Mouse (Mus musculus): ENCODE results near the gene Syngr4. TPM values are rescaled to one million over a fixed set of nuclear protein-coding genes. Genes with fewer than 3 reads are reported as not detected.

The Syngr4 gene
- 0.39 and 0.41 TPM in 2 replicates for polyA plus RNA-seq (2015; fragmentation: Nextera tagmentation; extraction: Ambion mirVana)

DNA sequence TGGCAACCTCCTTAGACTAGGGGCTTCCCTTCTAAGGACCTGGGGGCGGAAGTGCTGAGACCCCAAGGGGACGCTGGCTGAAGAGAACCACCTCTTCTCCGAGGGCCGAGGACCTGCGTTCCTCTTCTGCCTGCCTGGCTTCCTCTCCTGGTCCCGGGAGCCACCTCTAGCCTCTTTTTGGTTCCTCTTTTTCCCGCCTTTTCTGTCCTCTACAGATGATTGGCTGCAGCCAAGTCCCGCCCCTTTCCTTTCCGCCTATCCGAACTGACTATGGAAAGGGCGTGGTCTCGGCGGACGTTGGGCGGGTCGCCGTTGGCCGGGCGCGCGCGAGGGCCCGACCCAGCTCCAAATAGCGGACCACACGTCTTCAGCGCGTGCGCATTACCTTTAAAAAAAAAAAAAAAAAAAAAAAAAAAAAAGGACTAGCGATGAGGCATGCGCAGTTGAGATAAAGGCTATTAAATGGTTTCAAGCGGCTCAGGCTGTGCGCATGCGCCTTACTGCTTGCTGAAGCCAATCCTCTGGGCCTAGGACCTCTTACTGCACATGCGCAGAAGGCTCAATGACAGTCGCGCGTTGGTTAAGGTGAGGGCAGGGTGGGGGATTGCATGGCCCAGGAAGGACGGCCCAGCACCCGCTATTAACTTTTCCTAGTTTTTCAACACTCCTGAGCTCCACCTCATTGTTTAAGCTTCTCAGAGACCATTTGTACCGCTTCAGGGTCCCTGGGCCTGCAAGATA, at the start of gene Syngr4, which contains the start of gene Tmem143:
TSS of gene Syngr4 (minus strand) at position 198 of the 741 bp plus-strand sequence.
TSS of gene Tmem143 (plus strand) at position 425 of the 741 bp plus-strand sequence.

DNA sequence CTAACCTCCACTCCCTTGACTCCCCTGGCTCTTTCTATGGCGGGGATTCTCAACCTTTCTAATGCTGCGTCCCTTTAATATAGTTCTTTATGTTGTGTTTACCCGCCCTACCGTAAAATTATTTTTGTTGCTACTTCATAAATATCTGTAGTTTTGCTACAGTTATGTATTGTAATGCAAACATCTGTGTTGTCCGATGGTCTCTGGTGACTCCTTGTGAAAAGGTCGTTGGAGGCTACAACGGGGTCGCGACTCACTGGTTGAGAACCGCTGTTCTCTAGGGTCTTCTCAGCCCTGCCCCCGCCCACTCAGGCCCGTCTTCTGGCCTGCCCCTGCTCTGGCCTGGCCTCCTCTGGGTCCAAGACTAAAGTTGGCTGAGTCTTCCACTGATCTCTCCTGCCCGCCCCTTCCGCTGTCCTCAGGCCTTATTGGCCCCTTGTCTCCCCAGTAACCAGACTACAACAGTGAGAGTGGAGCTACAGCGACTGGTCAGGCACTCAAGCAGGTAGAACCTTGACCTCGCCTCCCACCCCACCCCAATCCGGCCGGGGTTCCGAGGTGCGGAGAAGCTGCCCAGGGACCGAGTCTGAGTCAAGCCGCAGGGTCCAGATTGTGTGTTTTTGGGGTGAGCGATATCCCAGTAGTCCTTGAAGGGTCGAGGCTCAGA, 27.4 kb upstream of the Syngr4 start, which contains the start of gene Ccdc114:
TSS of gene Ccdc114 (plus strand) at position 311 of the 667 bp plus-strand sequence.

DNA sequence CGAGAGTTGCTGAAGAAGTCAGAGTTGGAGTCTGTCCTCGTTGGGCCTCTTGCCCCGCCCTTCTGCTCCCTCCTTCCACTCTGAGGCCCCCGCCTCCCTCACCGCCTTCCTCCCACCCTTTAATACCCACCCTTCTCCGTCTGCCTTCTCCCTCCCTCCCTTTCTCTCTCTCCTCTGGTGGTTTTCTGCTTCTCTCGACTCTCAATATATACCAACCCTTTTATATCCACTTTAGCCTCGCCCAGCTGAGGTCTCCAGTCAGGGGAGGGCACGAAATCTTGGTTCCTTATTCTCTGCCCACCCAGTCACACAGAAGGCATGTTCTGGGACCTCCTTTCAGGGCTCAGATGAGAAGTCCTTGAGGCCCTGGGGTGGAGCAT, 24.7 kb upstream of the Syngr4 start, which contains the start of gene Emp3:
TSS of gene Emp3 (minus strand) at position 163 of the 380 bp plus-strand sequence.

DNA sequence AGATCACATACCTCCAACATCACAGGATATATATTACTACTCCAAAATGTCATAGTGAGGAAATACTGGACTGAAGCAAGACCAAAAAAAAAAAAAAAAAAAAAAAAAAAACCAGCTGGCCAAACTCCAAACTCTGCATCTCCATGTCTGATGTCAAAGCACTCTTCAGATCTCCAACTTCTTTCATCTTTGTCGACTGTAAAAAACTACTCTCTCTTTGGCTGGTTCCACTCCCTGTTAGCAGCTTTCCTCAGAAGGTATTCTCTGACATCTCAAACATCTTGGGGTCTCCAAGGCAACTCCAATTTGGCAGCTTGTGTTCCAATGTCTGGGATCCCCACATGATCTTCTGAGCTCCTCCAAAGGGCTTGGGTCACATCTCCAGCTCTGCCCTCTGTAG, 18.2 kb downstream of the Syngr4 start, which contains the start of gene Grin2d:
TSS of gene Grin2d (minus strand) at position 101 of the 400 bp plus-strand sequence.

DNA sequence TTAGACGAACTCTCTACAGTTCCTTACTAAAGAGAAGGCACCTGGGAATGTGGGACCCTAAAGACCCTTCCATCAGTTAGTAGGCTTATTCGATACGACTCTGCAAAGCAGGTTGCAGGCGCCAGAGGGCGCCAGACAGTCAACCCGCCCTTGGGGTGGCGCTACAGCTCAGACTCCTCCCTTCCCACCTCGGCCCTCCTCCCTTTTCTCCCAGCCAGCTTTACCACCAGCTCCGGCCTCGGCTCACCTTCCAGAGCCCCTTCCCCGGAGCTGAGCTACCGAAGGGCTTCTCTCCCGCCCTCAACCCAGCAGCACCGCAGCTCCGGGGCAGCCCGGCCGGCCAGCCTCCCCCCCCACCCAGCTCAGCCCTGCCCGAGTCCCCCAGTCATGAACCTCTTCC, 23.9 kb downstream of the Syngr4 start, which contains the start of gene Kdelr1:
TSS of gene Kdelr1 (plus strand) at position 149 of the 400 bp plus-strand sequence.

Other genes starting within 250 kb of the Syngr4 start
- gene Fut2, start 230.3 kb downstream of the Syngr4 start, polyA plus RNA-seq (2015; fragmentation: Nextera tagmentation; extraction: Ambion mirVana), result 2.7 and 2.9 TPM in 2 replicates
- not detected in 2 replicates for gene Ntn5, start 212.7 kb downstream of the Syngr4 start, polyA plus RNA-seq (2015; fragmentation: Nextera tagmentation; extraction: Ambion mirVana)
- gene Sec1, start 202.3 kb downstream of the Syngr4 start, polyA plus RNA-seq (2015; fragmentation: Nextera tagmentation; extraction: Ambion mirVana), result 0.10 TPM in 1 of 2 replicates, not detected in the other
- 3.4 and 4.0 TPM in 2 replicates for gene Car11, start 196.9 kb downstream of the Syngr4 start, polyA plus RNA-seq (2015; fragmentation: Nextera tagmentation; extraction: Ambion mirVana)
- 4.3 and 5.1 TPM in 2 replicates for gene Dbp, start 191.6 kb downstream of the Syngr4 start, polyA plus RNA-seq (2015; fragmentation: Nextera tagmentation; extraction: Ambion mirVana)
- 683 and 783 TPM in 2 replicates for gene Rpl18, start 181.3 kb downstream of the Syngr4 start, polyA plus RNA-seq (2015; fragmentation: Nextera tagmentation; extraction: Ambion mirVana)
- gene Sphk2, start 178.7 kb downstream of the Syngr4 start, polyA plus RNA-seq (2015; fragmentation: Nextera tagmentation; extraction: Ambion mirVana), result 15.2 and 16.7 TPM in 2 replicates
- 0.64 and 0.82 TPM in 2 replicates for gene Fam83e, start 175.5 kb downstream of the Syngr4 start, polyA plus RNA-seq (2015; fragmentation: Nextera tagmentation; extraction: Ambion mirVana)
- gene Spaca4, start 170.9 kb downstream of the Syngr4 start, polyA plus RNA-seq (2015; fragmentation: Nextera tagmentation; extraction: Ambion mirVana), result not detected in 2 replicates
- gene Lmtk3, start 113.0 kb downstream of the Syngr4 start, polyA plus RNA-seq (2015; fragmentation: Nextera tagmentation; extraction: Ambion mirVana), result 0.10 and 0.21 TPM in 2 replicates
- 0.40 and 0.69 TPM in 2 replicates for gene Sult2b1, start 112.0 kb downstream of the Syngr4 start, polyA plus RNA-seq (2015; fragmentation: Nextera tagmentation; extraction: Ambion mirVana)
- gene Cyth2, start 82.1 kb downstream of the Syngr4 start, polyA plus RNA-seq (2015; fragmentation: Nextera tagmentation; extraction: Ambion mirVana), result 49.2 and 49.5 TPM in 2 replicates
- 0.16 and 0.28 TPM in 2 replicates for gene Kcnj14, start 71.9 kb downstream of the Syngr4 start, polyA plus RNA-seq (2015; fragmentation: Nextera tagmentation; extraction: Ambion mirVana)
- 27.8 and 30.1 TPM in 2 replicates for gene Grwd1, start 65.8 kb downstream of the Syngr4 start, polyA plus RNA-seq (2015; fragmentation: Nextera tagmentation; extraction: Ambion mirVana)
- 59.9 and 61.7 TPM in 2 replicates for gene Kdelr1, start 23.9 kb downstream of the Syngr4 start, polyA plus RNA-seq (2015; fragmentation: Nextera tagmentation; extraction: Ambion mirVana)
- gene Grin2d, start 18.3 kb downstream of the Syngr4 start, polyA plus RNA-seq (2015; fragmentation: Nextera tagmentation; extraction: Ambion mirVana), result 0.65 and 0.74 TPM in 2 replicates
- gene Tmem143, start 227 bp upstream of the Syngr4 start, polyA plus RNA-seq (2015; fragmentation: Nextera tagmentation; extraction: Ambion mirVana), result 3.6 and 4.0 TPM in 2 replicates
- 311 and 437 TPM in 2 replicates for gene Emp3, start 24.7 kb upstream of the Syngr4 start, polyA plus RNA-seq (2015; fragmentation: Nextera tagmentation; extraction: Ambion mirVana)
- gene Ccdc114, start 27.4 kb upstream of the Syngr4 start, polyA plus RNA-seq (2015; fragmentation: Nextera tagmentation; extraction: Ambion mirVana), result 1.4 and 1.5 TPM in 2 replicates
- gene Abcc6, start 133.6 kb upstream of the Syngr4 start, polyA plus RNA-seq (2015; fragmentation: Nextera tagmentation; extraction: Ambion mirVana), result not detected in 2 replicates
- 20.3 and 20.5 TPM in 2 replicates for gene Nomo1, start 137.0 kb upstream of the Syngr4 start, polyA plus RNA-seq (2015; fragmentation: Nextera tagmentation; extraction: Ambion mirVana)
- not detected in 2 replicates for gene Kcnj11, start 204.1 kb upstream of the Syngr4 start, polyA plus RNA-seq (2015; fragmentation: Nextera tagmentation; extraction: Ambion mirVana)